Mouse (Mus musculus) adrenal gland, postnatal 36 days (tissue): ENCODE results near the gene Farsb. TPM values are rescaled to one million over a fixed set of nuclear protein-coding genes. Genes with fewer than 3 reads are reported as not detected.
A peak's percentile ranks its signal among the peaks of the same experiment; 100 is the strongest.
"Not testable (repeated sequence)": the region's sequence is repeated elsewhere in the genome, so short reads cannot be mapped to it uniquely, and the experiment has no call there.

Experiments used
- DNase-seq, 2 experiments: peaks; one replicate each; pipeline ENCODE4 v3.0.0; 2021; ENCODE audit warnings: mixed read lengths in 1 of 2
- long read RNA-seq, 2 experiments: library from polyadenylated mRNA; stranded (forward); transcript quantifications; one replicate each; pipeline ENCODE4 v2.0.0; 2021; ENCODE audit warnings: borderline sequencing depth in 2 of 2
- total RNA-seq, 2 experiments: library from RNA; stranded (reverse); gene quantifications; 2 replicates each; pipeline ENCODE4 v1.2.3; 2021

Gene Farsb
- 10 to 100 TPM; 71.0 to 77.3 TPM for total RNA-seq
- long read RNA-seq, experiment 1, transcript Farsb-201 (17 exons, 1,951 nt): major isoform, 67 of 86 reads
- long read RNA-seq, experiment 1, partial matches to known transcripts: 7 of 86 reads
- long read RNA-seq, experiment 1, other reads (novel, unspliced or antisense): 8 of 86 reads
- long read RNA-seq, experiment 2, transcript Farsb-201 (17 exons, 1,951 nt): major isoform, 18 of 21 reads
- long read RNA-seq, experiment 2, partial matches to known transcripts: 1 of 21 reads
- long read RNA-seq, experiment 2, other reads (novel, unspliced or antisense): 1 of 21 reads

DNA sequence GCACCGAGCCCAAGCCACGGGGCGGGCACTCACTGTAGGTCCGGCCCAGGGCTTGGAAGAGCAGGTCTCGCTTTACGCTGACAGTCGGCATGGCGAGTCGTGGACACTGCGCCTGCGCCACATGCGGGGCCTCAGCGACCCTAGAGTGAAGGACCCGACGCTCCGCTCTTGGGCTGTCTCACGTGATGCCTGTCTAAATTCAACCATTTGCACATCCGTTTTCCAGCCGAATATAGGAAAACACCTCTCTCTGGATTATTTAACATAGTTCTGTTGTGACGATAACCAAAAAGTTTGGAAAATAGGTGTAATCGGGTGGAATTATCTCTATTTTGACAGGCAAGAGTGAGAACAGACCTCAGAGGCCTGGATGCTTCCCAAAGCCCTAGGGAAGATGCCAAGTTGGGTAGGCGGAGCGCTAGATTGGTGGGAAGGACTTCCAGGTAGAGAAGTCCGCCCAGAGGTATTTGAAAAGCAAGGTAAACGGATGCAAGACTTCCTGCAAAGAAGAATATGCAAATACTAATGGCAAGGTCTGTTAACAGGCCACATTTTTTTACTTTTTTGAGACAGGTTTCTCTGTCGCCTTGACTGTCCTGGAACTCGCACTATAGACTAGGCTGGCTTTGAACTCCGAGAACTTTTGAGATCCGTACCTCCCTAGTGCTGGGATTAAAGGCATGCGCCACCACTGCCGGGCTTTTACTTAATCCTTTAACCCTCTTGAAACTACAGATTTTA lies at the start of gene Farsb:
Gene Farsb, minus strand, starts transcription at position 146 of the 741 bp plus-strand sequence.
- peak; percentile 91 for DNase-seq

DNA sequence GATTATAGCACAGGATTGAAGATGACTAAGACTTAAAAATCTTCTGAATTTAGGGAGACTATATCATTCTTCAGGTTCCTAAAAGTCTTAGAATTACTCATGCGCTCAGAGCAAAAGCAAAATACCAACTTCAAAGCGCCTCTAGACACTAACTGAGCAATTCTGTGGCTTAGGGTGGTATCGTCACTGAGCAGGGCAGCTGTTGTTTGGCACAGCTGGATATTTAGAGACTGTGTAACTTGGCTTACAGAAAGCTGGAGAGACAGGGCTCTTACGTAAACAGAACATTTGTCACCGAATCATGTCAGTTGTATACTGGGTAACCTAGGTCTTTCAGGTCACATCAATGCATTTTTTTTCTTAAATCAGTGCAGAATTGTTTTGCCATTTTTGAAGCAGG lies 49.7 kb upstream of the Farsb start:
- no peak for DNase-seq

DNA sequence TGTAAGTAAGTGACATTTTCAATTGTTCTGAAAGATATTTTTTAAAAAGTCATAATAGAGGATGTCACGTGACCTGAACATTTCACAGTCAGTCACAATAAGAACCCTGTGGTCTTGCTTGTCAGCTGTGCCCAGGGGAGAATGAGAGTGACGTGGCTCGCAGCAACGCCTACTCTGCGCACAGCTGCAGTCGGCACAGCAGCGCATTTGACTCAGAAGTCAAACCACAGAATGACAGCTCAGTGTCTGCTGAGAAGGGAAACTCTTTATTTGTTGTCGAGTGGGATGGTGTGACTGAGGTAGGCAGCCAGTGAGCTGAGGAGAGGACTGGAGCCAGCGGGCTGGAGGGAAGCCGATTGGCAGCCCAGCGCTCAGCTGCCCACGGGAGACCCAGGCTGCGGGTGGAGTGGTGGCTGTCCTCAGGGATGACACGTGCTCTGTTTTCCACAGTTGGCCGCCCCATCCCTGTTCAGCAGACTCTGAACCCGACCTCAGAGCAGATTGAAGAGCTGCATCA lies 48.9 kb upstream of the Farsb start:
- DNase-seq: peak; percentile 60 to 67

DNA sequence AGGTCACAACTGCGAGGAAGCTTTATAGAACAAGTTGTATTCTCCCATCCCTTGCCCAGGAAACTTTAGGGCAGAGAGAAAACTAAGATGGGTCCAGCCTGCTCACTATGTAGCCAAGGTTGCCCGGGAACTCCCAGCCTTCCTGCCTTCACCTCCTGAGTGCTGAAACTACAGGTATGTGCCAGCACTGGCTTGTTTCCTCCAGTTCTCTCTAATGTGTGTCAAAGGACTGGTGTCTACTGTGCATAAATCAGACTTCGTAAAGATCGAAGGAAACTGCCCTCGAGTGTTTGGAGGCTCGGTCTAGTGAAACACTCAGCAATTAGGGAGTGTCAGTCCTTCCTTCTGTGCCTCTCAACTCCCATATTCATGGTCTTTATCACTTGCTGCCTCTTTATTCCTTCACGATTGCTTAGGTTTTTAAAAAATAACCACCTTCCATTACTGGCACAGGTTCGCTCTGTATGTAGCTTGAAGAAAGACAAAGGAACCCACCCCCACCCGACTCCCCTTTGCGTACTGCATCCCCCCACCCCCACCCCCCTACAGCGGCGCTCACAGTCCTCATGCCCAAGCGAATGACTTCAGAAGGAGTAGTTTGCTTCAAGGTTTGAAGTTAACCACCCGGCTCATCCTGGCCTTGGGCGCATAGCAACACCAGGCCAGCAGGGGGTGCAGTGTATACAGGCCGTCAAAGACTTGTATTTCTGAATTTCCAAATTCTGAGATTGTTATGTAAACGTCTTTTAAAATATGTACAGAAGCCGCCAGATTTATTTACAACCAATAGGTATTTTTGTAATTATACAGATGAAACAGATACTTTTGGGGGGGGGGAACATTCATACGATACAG lies 47.8 kb upstream of the Farsb start:
- peak; percentile 85 to 89 for DNase-seq

DNA sequence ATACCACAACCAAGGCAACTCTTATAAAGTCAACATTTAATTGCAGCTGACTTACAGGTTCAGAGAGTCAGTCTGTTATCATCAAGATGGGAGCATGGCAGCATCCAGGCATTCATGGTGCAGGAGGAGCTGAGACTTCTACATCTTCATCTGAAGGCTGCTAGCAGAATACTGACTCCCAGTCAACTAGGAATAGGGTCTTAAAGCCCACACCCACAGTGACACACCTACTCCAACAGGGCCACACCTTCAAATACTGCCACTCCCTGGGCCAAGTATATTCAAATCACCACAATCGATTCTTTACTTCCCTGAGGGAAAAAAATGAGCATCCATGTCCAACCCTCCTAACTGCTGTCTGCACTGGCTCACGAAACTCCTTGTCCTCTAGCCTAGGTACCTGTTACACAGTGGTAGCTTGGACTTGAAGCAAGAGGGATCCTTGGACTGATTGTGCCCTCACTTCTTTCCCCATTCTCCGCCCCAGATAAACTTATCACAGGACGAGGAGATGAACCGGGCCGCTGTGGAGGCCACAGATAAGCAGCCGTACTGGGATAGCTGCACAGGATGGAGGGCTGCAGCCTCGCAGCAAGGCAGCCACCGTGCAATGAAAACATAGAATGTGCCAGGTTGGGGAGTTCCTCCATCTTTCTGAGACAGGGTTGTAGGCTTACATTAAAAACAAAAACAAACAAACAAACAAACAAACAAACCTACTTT lies 45.9 kb upstream of the Farsb start:
- DNase-seq: no peak

DNA sequence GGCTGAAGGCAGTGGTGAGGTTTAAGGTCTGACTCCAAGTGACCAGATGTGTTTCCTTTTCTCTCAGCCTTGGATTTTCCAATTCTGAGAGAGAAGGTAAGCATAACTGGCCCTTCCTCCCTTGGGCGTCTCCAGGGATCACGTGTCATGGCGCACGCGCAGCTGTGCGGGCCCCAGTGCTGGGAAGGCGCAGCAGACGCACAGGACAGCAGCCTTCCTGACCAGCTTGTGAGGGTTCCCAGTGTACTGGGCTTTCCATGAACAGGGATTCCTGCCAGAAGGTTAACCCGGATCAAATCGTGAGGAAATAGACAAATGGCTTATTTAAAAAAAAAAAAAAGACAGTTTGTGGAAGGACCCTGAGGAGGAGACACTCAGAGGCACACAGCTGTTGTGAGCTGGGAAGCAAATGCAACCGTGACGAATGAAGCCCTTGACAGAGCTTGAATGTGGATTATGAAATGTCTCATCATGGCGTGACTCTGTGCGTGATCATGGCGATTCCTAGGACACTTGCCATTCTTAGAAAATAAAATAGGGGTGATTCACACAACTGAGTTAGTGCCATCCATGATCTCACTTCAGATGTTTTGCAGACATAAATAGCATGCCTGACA lies 43.6 kb upstream of the Farsb start:
- DNase-seq: peak; percentile 30 to 58

DNA sequence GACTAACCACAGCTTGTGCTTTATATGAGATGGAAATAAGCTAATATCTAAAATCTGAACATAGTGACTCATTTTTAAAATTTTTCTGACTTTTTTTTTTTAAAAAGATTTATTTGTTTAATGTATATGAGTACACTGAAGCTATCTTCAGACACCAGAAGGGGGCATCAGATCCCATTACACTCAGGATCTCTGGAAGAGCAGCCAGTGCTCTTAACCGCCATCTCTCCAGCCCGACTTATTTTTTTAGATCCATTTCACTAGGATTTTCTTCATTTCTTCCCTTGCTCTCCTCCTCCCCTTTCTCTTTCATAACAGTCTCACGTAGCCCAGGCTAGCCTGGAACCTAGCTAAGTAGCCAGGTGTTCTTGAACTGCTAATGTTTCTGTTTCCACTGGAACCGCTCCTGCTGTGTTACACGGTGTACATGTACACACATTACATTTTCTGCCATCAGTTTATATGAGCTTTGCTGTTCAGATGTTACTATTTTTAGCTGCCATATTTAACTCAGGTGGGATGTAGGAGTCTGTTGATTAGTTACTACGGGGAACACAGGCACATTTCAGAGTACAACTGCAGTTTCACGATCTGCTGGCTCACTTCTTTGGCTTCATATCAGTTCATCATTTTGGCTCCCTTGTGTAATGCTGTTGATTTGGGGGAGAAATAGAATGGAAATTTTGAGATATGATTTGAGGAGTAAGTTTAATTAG lies 42.0 kb upstream of the Farsb start:
- no peak for DNase-seq

DNA sequence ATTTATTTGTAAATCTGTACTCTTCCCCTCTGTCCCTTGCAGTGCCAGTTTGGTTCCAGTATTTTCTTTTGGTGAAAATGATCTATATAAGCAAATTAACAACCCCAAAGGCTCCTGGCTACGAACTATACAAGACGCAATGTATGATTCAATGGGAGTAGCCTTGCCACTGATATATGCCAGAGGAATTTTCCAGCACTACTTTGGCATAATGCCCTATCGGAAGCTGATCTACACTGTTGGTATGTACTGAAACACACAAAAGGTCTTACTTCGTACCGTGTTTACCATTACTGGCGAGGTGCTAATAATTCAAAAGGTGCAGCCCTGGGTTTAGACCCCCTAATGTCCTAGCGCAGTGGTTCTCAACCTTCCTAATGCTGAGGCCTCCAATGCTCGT lies 40.3 kb upstream of the Farsb start:
- peak; percentile 7 to 8 for DNase-seq

DNA sequence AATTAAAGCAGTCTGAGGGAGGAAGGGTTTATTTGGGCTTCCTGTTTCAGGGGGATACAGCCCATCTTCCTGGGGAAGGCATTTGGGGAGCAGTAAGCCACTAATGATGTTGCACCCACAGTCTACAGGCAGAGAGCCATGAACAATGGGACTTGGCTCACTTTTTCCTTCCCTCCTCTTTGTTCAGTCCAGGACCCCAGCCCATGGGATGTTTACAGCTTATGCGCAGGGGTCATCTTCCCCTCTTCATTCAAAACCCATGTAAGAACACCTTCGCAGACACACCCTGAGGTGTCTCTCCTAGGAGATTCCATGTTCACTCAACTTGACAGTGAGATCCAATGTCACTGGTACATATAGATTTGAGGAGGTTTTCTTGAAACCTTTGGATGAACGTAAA lies 39.7 kb upstream of the Farsb start:
- DNase-seq: no peak

DNA sequence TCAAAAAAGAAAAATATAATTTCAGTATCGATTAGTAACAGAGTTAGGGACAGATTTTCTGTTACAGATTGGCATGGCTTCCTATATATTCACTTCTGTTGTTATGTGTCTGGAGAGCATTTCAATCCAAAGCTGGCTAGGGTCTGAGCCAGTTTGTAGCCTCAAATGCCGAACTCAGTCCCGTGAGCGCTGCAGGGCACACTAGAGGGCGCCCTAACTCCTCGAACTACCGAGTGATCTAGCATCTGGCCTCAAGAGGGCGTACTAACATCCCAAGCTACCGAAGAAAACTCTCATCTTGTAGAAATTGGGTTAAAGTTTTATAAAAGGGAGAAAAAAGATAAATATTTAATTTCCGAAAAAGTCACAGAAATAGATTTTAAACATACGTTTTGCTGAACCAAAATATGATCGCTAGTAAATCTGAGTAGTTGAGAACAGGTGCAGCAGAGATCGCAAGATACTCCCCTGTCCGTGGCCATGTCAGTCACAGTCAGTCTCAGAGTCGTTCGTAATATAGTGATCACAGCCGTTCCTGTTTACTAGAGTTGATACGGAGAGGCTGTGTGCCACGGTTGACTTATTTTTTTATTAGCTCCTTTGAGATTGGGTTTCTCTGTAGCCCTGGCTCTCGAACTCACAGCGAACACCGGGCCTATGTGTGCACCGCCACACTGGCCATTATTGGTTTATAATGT lies 36.6 kb upstream of the Farsb start:
- peak; percentile 69 to 73 for DNase-seq

DNA sequence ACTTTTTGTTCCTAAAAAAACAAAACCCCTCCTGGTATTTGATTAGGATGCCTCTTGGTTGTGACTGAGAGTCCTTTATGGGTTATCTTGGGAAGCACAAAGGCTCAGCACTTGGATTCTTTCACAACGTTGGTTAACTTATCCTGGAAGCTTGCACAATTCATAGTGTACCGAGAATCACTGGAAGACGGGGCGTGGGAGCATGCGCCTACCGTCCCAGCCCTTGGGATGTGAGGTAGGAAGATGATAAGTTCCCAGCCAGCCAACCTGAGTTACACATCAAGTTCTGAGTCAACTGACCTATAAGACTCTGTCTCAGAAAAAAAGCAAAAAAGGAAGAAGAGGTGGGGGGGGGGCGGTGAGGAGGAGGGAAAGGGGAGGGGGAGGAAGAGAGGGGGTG lies 30.2 kb upstream of the Farsb start:
- no peak for DNase-seq

DNA sequence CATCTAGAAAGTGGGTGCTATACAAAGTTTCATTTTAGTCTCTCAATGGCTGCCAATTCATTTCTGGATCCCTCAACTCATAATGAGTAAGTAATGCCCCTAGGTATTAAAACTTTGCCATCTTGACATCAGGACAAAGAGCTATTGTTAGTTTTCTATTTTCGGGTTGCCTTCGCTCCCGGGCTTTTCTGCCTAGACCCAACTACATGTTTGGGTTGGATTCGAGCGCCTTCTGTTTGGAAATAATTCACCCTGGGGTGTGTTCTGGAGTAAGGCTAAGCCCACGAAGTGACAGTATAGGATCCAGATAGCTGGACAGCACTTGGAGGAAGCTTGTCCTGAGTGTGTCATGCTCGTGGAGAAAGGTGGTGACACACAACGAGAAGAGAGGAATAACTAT lies 24.1 kb upstream of the Farsb start:
- no peak for DNase-seq

DNA sequence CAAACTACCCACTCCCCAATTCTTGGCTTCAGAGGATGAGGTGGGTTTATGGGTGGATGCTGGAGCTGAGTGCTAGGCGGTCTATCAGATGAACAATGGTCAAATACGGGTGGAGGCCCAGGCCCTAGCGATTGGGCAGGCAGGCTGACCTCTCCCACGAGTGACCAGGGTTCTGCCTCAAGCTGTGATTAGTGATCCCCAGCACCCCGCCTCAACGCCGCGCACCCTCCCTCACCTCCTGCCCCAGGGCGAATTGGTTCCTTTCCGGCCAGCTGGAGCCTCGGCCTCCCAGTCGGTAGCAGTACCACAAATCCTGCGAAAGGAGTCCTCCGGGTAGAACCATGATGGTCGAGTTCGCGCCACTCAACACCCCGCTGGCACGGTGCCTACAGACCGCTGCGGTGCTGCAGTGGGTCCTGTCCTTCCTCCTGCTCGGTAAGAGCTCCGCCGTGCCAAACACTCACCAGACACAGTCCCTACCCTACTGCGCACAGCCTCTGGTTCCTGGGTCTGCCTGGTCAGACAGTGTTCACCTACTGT lies 23.0 kb upstream of the Farsb start, which contains the start of gene BC035947:
Gene BC035947, minus strand, starts transcription at position 538 of the 540 bp plus-strand sequence.
- DNase-seq: peak; percentile 25 to 44

DNA sequence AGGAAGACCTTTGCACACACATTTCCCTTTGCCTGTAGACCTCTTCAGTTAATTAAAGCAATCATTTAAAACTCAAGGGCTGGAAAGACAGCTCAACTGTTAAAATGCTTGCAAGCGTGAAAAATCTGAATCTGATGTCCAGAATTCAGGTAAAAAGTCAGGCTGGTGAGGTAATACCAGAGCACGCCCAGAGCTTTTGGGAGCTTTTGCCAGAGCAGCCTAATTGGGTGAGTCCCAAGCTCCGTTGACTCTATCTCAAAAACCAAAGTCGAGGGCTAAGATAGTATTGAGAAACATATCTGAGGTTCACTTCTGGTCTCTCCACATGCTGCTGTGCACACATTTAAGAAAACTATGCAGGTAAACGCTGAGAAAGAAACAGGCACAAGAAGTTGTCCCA lies 22.2 kb upstream of the Farsb start, which contains the start of gene Mogat1:
Gene Mogat1, plus strand, starts transcription at position 130 of the 400 bp plus-strand sequence.
- DNase-seq: peak in 1 of 2 experiments; percentile 26

DNA sequence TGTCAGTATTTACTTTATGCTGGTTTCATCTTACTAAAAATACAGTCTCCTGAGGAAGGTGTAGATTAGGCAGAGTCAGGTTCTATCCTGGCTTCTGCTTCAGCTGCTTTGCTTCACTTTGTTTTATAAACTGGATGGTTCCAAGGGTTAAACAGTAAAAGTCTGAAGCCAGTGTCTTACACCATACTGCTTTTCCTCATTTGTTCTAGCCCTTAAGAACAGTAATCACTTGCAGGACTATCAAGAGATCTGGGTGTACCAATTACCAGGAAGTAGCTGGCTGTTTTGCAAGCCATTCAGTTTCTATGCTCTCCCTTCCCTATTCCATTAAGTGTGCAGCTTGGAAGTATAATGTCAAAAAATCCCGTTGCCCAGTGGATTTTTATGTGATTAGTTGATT lies 18.4 kb upstream of the Farsb start:
- DNase-seq: no peak

DNA sequence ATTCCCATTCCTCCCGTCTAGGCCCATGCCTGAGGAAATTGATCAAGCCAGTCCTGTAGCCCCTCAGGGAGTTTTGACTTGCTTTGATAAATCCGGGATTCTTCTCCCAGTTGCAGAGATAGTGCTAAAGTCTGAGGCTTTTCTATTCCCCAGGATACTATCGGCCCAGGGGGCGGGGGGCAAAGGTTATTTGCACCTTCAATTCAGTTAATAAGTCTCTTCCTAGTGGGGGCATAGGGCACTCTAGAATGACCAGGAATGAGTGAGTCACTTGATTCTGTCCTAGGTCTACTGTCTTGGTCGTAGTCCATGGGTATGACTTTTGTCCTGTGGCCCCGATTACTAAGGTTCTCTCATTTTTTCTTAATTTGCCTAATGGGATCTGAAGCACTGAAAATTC lies 13.8 kb upstream of the Farsb start:
- DNase-seq: no peak

DNA sequence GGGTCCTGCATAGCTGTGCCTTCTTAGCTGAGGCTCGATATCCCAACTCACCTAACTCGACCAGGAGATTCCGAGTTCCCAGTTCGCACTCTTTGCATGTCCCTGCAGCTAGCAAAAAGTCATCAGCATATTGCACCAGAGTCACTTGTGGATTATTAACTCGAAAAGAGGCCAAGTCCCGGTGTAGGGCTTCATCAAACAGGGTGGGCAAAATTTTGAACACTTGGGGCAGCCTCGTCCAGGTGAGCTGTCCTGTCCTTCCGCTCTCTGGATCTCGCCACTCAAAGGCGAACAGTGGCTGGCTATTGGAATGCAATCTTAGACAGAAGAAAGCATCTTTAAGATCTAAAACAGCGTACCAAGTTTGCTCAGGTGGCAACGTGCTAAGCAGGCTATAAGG lies 13.2 kb upstream of the Farsb start:
- not testable (repeated sequence) for DNase-seq

DNA sequence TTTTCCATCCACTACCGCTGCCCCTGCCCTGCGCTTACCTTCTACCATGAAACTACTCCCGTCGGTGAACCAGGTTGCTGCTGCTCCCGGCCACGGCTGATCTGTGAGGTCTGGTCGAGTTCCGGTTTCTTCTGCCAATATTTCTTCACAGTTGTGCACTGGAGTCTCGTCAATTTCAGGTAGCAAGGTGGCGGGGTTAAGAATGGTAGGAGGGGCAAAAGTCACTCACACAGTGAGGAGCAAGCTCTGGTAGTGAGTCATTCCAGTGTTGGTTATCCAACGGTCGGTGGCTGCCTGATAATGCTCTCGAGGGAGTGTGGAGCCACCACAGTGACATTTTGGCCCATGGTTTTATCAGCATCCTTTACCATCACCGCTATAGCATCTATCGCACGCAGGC lies 12.3 kb upstream of the Farsb start:
- DNase-seq: no peak

DNA sequence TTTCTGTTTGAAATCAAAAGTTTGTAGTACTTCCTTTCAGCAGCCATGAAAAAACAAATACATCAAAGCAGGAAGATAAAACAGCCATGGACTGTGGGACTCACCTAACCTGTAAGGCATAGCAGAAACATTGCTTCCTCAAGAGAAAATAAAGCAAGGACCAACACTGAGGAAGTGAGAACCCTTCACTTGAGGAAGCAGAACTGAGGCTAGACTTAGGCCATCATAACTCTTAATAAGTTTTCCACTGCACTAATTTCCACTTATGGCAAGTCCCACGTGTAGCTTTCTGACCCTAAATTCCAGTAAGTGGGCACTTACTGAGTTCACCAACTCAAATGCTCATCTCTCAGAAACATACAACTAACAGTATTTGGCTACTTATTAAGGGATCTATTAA lies 1.4 kb upstream of the Farsb start:
- no peak for DNase-seq

DNA sequence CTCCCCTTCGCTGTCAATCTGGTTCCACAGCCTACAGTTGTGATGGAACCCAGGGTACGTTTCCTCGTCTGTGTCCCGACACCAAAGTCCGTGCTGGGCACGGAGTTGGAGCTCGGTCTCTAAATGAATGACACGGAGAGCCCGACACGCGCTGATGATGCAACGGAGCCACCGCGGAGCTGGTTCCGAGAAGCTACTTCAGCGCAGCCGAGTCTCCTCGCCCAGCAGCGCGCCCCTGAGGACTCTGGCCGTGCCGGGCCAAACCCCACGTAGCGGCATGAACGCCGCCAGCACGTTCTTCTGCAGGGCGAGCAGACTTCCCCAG lies 308 bp downstream of the Farsb start:
- no peak for DNase-seq
